Mouse (Mus musculus) ES-Bruce4 (cell line): ENCODE data around the gene Psmd1.

Source experiments
- CTCF ChIP-seq: IDR thresholded peaks from one replicate; pipeline ENCODE4 v1.8.1; 2011; ENCODE audit warnings: low read depth, low read length
- POLR2A ChIP-seq: IDR thresholded peaks from one replicate; pipeline ENCODE4 v1.8.1; 2011; ENCODE audit warnings: low read length; ENCODE audit not compliant: insufficient read depth

- TF ChIP-seq POLR2A (no peak), CTCF (no peak)
These were observed 84.0 kb downstream of the Psmd1 start for GRCm38 (mm10) chr1:86148161-86148560.
